Mouse (Mus musculus) intestine, postnatal 0 days (tissue): Measurements from ENCODE around the gene Cerk. TPM values are rescaled to one million over a fixed set of nuclear protein-coding genes. Genes with fewer than 3 reads are reported as not detected.
A peak's percentile ranks its signal among the peaks of the same experiment; 100 is the strongest.
"Not testable (repeated sequence)": the region's sequence is repeated elsewhere in the genome, so short reads cannot be mapped to it uniquely, and the experiment has no call there.

Experiments
- ATAC-seq: fragments of 200-750 bp; cut with Nextera tagmentation; 2 replicates; pipeline ENCODE4 v1.8.0; 2017; ENCODE audit warnings: mild to moderate bottlenecking, moderate TSS enrichment, moderate library complexity
- H3K27ac ChIP-seq: fragments of 300-500 bp; sonication (generic); 2 replicates; pipeline ENCODE4 v1.5.1; 2014; ENCODE audit warnings: mild to moderate bottlenecking, low read depth, low read length, moderate library complexity
- H3K27me3 ChIP-seq: fragments of 300-500 bp; sonication (generic); replicated peaks from 2 replicates; pipeline ENCODE4 v1.6.1; 2014; ENCODE audit warnings: low read length, mixed read lengths; ENCODE audit not compliant: control insufficient read depth, insufficient read depth
- H3K36me3 ChIP-seq: fragments of 300-500 bp; sonication (generic); 2 replicates; pipeline ENCODE4 v1.6.1; 2014; ENCODE audit warnings: mild to moderate bottlenecking, moderate library complexity; ENCODE audit not compliant: control insufficient read depth, insufficient read depth
- H3K4me1 ChIP-seq: fragments of 300-500 bp; sonication (generic); replicated peaks from 2 replicates; pipeline ENCODE4 v1.6.1; 2014; ENCODE audit warnings: antibody characterized with exemption, low read length, mixed read lengths; ENCODE audit not compliant: control insufficient read depth, insufficient read depth
- H3K4me2 ChIP-seq: fragments of 300-500 bp; sonication (generic); replicated peaks from 2 replicates; pipeline ENCODE4 v1.6.1; 2014; ENCODE audit warnings: low read depth, mild to moderate bottlenecking, moderate library complexity
- H3K4me3 ChIP-seq: fragments of 300-500 bp; sonication (generic); 2 replicates; pipeline ENCODE4 v1.5.1; 2014; ENCODE audit warnings: low read depth, low read length
- H3K9ac ChIP-seq: fragments of 300-500 bp; sonication (generic); 2 replicates; pipeline ENCODE4 v1.6.1; 2014; ENCODE audit warnings: mild to moderate bottlenecking, low read depth, low read length
- H3K9me3 ChIP-seq: fragments of 300-500 bp; sonication (generic); 2 replicates; pipeline ENCODE4 v1.6.1; 2016; ENCODE audit warnings: mixed run types; ENCODE audit not compliant: control insufficient read depth
- CTCF ChIP-seq: sonication (generic); IDR thresholded peaks from 2 replicates; pipeline ENCODE4 v1.5.1; 2016; ENCODE audit warnings: low read depth, mild to moderate bottlenecking, control low read depth, antibody characterized with exemption, moderate library complexity
- WGBS: fragments of 180-500 bp; shearing (Covaris S2); extraction: QIAGEN DNeasy Blood & Tissue Kit; methylation state at CpG from one replicate; pipeline ENCODE4 v1.1.7; 2014; 5-methylcytosine and 5-hydroxymethylcytosine counted together
- polyA plus RNA-seq: library from polyadenylated mRNA; unstranded; fragments of >200 nt; fragmentation: Nextera tagmentation; extraction: Ambion mirVana; gene quantifications from 2 replicates; pipeline ENCODE4 v1.2.1, GENCODE M21; 2015

The Cerk gene
- polyA plus RNA-seq, 1 experiment from 2014 or later = 4.2 TPM

DNA sequence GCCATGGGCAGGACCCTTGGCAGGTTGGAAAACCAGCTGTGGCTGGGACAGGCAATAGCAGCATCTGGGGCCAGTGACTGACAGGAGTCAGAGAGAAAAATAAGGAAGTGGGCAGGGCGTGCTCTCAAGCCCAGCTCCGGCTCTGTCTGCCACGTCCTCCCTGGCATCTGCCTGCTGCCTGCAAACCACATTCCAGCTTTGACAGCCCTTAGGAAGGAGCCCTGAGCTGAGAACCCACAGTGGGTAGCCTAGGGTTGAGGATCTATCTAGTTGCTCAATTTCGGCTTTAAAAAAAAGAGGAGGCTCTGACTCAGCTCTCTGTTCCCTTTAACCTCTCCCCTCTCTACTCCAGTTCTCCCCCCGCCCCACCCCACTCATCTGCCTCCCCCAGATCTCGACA lies 16.7 kb upstream of the Cerk start:
- Histone ChIP-seq H3K9ac (no peak overlapping the region), H3K36me3 (no peaks in the 10 kb centered on the region), H3K27me3 (no peaks in the 10 kb centered on the region), H3K9me3 (no peaks in the 10 kb centered on the region), H3K4me3 (no peak overlapping the region), H3K27ac (no peak overlapping the region), H3K4me2 (no peak overlapping the region), H3K4me1 (no peaks in the 10 kb centered on the region)
- TF ChIP-seq CTCF = no peak
- WGBS = 33% methylated on average over 6 of the region's 6 CpGs
- no peak for ATAC-seq

DNA sequence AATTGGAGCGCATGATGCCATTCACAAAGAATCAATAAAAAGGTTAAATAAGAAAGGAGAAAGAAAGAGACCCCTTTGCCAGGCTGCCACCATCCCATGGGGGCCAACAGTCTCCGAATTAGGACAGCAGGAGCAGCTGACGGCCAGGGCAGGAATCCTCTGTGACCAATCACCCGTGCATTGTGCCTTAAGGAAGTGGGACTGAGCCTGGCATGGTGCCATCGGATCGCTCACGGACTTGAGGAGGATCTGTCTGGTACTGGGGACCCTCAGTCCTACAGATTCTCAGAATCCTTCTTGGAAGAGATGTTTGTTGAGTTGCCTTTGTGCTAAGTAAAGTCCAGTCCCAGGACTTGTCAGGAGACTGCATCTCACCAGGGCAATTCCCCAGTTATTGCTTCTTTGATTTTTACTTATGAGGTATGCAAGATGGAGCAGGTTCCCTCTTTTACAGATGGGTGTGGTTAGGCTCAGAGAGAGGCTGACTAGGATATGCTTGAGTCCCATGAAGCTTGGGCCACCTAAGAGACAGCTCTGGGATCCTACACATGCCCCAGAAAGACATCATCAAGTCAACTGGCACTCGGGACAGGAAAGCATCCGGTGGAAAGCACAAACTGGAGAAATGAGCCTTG lies 15.9 kb upstream of the Cerk start:
- Histone ChIP-seq H3K27me3 (no peaks in the 10 kb centered on the region), H3K36me3 (no peaks in the 10 kb centered on the region), H3K4me1 (no peaks in the 10 kb centered on the region), H3K4me2 (no peak overlapping the region), H3K4me3 (no peak overlapping the region), H3K27ac (no peak overlapping the region), H3K9me3 (no peaks in the 10 kb centered on the region), H3K9ac (no peak overlapping the region)
- ATAC-seq = no peak
- no peak for TF ChIP-seq CTCF
- WGBS = 70% methylated on average over 9 of the region's 9 CpGs

DNA sequence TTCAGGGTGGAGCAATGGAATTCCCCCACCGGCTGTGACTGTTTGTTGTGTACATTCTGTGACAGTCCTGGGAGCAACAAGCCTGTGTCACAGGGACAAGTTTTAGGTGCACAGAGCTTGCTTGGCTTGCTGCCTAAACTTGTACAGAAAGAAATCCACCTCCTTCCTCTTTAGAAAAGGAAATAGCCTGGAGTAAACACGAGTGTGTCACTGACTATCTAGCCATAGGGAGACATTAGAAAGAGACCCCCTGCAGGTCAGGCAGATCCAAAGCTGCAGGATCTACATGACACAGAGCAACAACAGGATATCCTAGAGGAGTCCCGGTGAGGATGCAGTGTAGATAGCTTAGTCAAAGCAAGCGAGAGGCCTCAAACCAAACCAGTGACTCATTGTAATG lies 15.2 kb upstream of the Cerk start:
- Histone ChIP-seq H3K27ac (no peak overlapping the region), H3K4me1 (no peaks in the 10 kb centered on the region), H3K27me3 (no peaks in the 10 kb centered on the region), H3K4me2 (no peak overlapping the region), H3K9me3 (no peaks in the 10 kb centered on the region), H3K36me3 (no peaks in the 10 kb centered on the region), H3K9ac (no peak overlapping the region), H3K4me3 (no peak overlapping the region)
- no peak for TF ChIP-seq CTCF
- 41% methylated on average over 4 of the region's 4 CpGs for WGBS
- no peak for ATAC-seq

DNA sequence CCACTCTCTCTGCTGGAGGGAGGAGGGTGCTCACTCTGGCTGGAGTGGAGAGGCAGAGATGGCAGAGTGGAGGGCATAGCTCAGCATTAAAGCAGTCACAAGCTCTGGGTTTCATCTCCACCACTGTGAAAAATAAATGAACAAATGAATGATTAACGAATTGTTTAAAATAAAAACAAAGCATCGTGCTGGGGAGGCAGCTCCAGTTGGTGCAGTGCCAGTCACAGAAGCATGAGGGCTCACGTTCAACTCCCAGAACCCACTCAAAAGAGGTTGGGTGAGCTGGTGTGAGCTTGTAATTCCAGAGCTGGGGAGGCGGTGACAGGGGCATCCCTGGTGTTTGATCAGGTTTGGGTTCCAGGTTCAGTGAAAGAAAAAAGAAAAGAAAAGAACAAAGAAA lies 14.2 kb upstream of the Cerk start:
- no peaks in the 10 kb centered on the region for H3K27me3 ChIP-seq
- H3K27ac ChIP-seq = no peak overlapping the region
- ATAC-seq = no peak
- TF ChIP-seq CTCF = no peak
- H3K9ac ChIP-seq = no peak overlapping the region
- H3K36me3 ChIP-seq = no peaks in the 10 kb centered on the region
- no peak overlapping the region for H3K4me3 ChIP-seq
- no peaks in the 10 kb centered on the region for H3K9me3 ChIP-seq
- H3K4me2 ChIP-seq = no peak overlapping the region
- H3K4me1 ChIP-seq = no peaks in the 10 kb centered on the region
- 37% methylated on average over 4 of the region's 4 CpGs for WGBS

DNA sequence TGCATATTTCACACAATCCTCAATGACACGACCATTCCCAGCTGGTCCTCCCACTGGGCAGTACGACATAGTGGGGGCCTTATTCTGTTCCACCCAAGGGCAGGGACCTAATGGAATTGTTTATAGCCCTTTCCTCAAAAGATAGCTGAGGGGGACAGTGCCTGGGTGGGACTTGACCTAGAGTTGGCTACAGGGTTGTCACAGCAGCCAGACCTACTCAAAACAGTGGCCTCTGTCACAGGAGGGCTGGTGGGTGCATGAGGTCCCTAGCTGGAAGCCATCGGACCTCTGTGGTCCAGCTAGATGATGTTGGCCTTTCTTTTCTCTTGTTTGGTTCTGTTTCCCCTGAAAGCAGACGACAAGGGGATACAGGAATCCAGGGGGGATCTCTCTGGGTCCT lies 13.5 kb upstream of the Cerk start:
- Histone ChIP-seq H3K27ac (no peak overlapping the region), H3K9ac (no peak overlapping the region), H3K27me3 (no peaks in the 10 kb centered on the region), H3K4me1 (no peaks in the 10 kb centered on the region), H3K9me3 (no peaks in the 10 kb centered on the region), H3K4me2 (no peak overlapping the region), H3K4me3 (no peak overlapping the region), H3K36me3 (no peaks in the 10 kb centered on the region)
- WGBS = 63% methylated on average over 4 of the region's 4 CpGs
- no peak for ATAC-seq
- TF ChIP-seq CTCF = no peak

DNA sequence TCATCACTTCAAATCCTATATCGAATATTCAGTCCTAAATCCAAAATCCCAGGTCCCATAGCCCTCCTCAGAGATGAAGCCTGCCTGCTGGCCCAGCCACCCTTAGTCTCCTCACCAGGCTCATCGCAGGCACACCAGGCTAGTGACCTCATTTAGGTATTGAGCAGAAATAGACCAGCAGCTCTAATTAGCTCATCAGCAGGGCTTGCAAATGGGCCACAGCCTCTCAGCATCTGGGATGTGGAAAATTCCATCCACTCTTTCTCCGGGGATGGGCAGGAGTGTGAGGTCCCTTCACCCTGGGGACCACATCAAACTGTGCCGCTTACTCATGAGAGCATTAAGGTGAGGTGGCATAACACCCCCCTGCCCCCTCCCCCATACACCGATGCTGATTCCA lies 13.1 kb upstream of the Cerk start:
- no peak overlapping the region for H3K9ac ChIP-seq
- H3K27me3 ChIP-seq = no peaks in the 10 kb centered on the region
- no peak for ATAC-seq
- no peaks in the 10 kb centered on the region for H3K4me1 ChIP-seq
- no peak overlapping the region for H3K4me3 ChIP-seq
- H3K36me3 ChIP-seq = no peaks in the 10 kb centered on the region
- H3K4me2 ChIP-seq = no peak overlapping the region
- no peak for TF ChIP-seq CTCF
- no peaks in the 10 kb centered on the region for H3K9me3 ChIP-seq
- WGBS = 76% methylated on average over 5 of the region's 5 CpGs
- H3K27ac ChIP-seq = no peak overlapping the region

DNA sequence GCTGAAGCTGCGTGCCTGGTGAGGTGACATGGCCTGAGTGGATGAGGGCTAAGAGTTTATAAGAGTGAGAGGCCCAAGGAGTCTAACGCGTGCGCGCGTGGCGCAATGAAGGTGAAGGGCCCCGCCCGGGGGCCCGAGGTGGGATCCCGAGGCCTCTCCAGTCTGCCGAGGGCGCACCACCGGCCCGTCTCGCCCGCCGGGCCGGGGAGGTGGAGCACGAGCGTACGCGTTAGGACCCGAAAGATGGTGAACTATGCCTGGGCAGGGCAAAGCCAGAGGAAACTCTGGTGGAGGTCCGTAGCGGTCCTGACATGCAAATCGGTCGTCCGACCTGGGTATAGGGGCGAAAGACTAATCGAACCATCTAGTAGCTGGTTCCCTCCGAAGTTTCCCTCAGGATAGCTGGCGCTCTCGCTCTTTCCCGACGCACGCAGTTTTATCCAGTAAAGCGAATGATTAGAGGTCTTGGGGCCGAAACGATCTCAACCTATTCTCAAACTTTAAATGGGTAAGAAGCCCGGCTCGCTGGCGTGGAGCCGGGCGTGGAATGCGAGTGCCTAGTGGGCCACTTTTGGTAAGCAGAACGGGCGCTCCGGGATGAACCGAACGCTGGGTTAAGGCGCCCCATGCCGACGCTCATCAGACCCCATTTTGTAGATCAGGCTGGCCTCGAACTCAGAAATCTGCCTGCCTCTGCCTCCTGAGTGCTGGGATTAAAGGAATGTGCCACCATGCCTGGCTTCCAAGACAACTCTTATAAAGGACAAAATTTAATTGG lies 8.9 kb upstream of the Cerk start:
- H3K36me3 ChIP-seq, H3K9me3 ChIP-seq, H3K27ac ChIP-seq, H3K4me3 ChIP-seq, H3K27me3 ChIP-seq, H3K4me1 ChIP-seq, H3K4me2 ChIP-seq, H3K9ac ChIP-seq: not testable (repeated sequence)
- 77% methylated on average over 55 of the region's 55 CpGs for WGBS
- ATAC-seq = peak; percentile 100
